Mouse (Mus musculus) kidney, adult 2 months (tissue): Measurements from ENCODE around the gene Arap1. TPM values are rescaled to one million over a fixed set of nuclear protein-coding genes. Genes with fewer than 3 reads are reported as not detected.
A peak's percentile ranks its signal among the peaks of the same experiment; 100 is the strongest.

ENCODE experiments used
- DNase-seq: peaks from one replicate; pipeline ENCODE4 v3.0.0; 2021
- H3K27ac ChIP-seq: fragments of 200-500 bp; 2 replicates; pipeline ENCODE4 v1.5.1; 2012; ENCODE audit warnings: low read depth, low read length, control low read depth, inconsistent platforms; ENCODE audit not compliant: insufficient read depth
- H3K27me3 ChIP-seq: fragments of 200-500 bp; replicated peaks from 2 replicates; pipeline ENCODE4 v1.6.1; 2012; ENCODE audit warnings: mild to moderate bottlenecking, moderate library complexity, low read length, inconsistent platforms; ENCODE audit not compliant: control insufficient read depth, insufficient read depth
- H3K36me3 ChIP-seq: fragments of 200-500 bp; 2 replicates; pipeline ENCODE4 v1.6.1; 2012; ENCODE audit warnings: mild to moderate bottlenecking, moderate library complexity, low read length, inconsistent platforms; ENCODE audit not compliant: control insufficient read depth, insufficient read depth
- H3K4me1 ChIP-seq: fragments of 200-500 bp; 2 replicates; pipeline ENCODE4 v1.6.1; 2011; ENCODE audit warnings: low read length; ENCODE audit not compliant: control insufficient read depth, insufficient read depth
- H3K4me3 ChIP-seq: fragments of 200-500 bp; 2 replicates; pipeline ENCODE4 v1.5.1; 2011; ENCODE audit warnings: mild to moderate bottlenecking, low read depth, low read length, control low read depth; ENCODE audit not compliant: insufficient read depth
- CTCF ChIP-seq: fragments of 200-500 bp; conservative IDR thresholded peaks from 2 replicates; pipeline ENCODE4 v1.5.1; 2011; ENCODE audit warnings: low read depth, mild to moderate bottlenecking, control low read depth, low read length, moderate library complexity, mixed read lengths; ENCODE audit not compliant: insufficient read depth, insufficient read length
- POLR2A ChIP-seq: fragments of 200-500 bp; IDR thresholded peaks from one replicate; pipeline ENCODE4 v1.6.1; 2011; ENCODE audit warnings: low read depth, low read length, control low read depth
- WGBS: fragments of 180-500 bp; shearing (Covaris S2); methylation state at CpG from one replicate; pipeline ENCODE4 v1.1.7; 2018; 5-methylcytosine and 5-hydroxymethylcytosine counted together
- polyA plus RNA-seq: library from polyadenylated mRNA; depleted of rRNA; stranded (reverse); fragments of >200 nt; gene quantifications from 2 replicates; pipeline ENCODE4 v1.2.3, GENCODE M21; 2012

The Arap1 gene
- polyA plus RNA-seq, 1 experiment: 69.7 TPM

DNA sequence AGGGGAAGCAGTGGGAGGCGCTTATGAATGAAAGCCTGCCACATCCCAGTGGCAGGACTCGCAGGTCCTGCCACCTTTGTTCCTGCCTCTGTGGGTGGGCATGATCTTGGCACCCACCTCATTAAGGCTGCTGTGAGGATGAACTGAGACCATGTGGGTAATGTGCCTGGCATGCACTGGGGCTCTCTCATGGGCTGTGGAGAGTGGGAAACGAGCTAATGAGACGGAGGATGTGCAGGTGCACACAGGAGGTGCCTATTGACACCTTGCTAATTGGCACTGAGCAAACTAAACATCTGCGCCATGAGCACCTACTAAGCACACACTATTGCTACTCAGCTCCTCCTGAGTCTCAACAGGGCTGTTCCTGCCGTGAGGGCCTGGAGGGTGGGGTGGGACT lies 87.2 kb downstream of the Arap1 start:
- no peak for TF ChIP-seq POLR2A
- no peak for TF ChIP-seq CTCF
- DNase-seq: no peak
- 59% methylated on average over 6 of the region's 6 CpGs for WGBS
- Histone ChIP-seq H3K4me1 (no peaks in the 10 kb centered on the region), H3K27ac (no peak overlapping the region), H3K27me3 (no peaks in the 10 kb centered on the region), H3K36me3 (no peaks in the 10 kb centered on the region), H3K4me3 (no peak overlapping the region)

GRCm38 (mm10) chr7:101437876-101438275 lies 90.0 kb downstream of the Arap1 start:
- DNase-seq: no peak
- TF ChIP-seq CTCF: no peak
- TF ChIP-seq POLR2A: no peak
- H3K27me3 ChIP-seq: no peaks in the 10 kb centered on the region
- no peak overlapping the region for H3K27ac ChIP-seq
- no peaks in the 10 kb centered on the region for H3K4me1 ChIP-seq
- H3K36me3 ChIP-seq: no peaks in the 10 kb centered on the region
- WGBS: 3% methylated on average over 1 of the region's 1 CpGs
- H3K4me3 ChIP-seq: no peak overlapping the region

DNA sequence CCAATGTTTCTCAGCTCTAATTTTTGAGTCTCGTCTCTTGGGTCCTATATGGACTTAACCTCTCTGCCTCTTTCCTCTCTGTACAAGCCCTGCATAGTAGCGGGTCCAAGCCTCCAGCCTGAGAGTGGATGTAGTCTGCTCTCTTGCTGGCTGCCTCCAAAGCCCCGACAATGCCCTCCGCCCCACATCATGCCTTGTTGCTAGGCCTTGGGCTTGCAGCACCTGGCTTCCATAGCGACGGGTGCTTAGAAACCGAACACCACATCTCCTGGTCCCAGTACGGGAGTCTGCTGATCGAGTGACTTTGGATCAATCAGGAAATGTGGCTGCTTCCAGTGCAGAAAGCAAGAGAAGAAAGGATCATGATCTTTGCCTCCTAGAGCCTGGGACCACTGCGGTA lies 95.2 kb downstream of the Arap1 start:
- TF ChIP-seq CTCF (no peak), POLR2A (no peak)
- 69% methylated on average over 10 of the region's 10 CpGs for WGBS
- no peaks in the 10 kb centered on the region for H3K27me3 ChIP-seq

GRCm38 (mm10) chr7:101444211-101444610 lies 96.3 kb downstream of the Arap1 start:
- no peaks in the 10 kb centered on the region for H3K36me3 ChIP-seq
- 69% methylated on average over 4 of the region's 4 CpGs for WGBS
- no peak overlapping the region for H3K27ac ChIP-seq
- DNase-seq: no peak
- H3K4me3 ChIP-seq: no peak overlapping the region
- H3K4me1 ChIP-seq: no peaks in the 10 kb centered on the region
- no peak for TF ChIP-seq POLR2A
- TF ChIP-seq CTCF: no peak
- no peaks in the 10 kb centered on the region for H3K27me3 ChIP-seq

More for the DNA sequence above, 95.2 kb downstream of the Arap1 start:
- no peaks in the 10 kb centered on the region for H3K36me3 ChIP-seq
- no peaks in the 10 kb centered on the region for H3K4me1 ChIP-seq
- no peak for DNase-seq
- H3K4me3 ChIP-seq: no peak overlapping the region
- H3K27ac ChIP-seq: no peak overlapping the region

DNA sequence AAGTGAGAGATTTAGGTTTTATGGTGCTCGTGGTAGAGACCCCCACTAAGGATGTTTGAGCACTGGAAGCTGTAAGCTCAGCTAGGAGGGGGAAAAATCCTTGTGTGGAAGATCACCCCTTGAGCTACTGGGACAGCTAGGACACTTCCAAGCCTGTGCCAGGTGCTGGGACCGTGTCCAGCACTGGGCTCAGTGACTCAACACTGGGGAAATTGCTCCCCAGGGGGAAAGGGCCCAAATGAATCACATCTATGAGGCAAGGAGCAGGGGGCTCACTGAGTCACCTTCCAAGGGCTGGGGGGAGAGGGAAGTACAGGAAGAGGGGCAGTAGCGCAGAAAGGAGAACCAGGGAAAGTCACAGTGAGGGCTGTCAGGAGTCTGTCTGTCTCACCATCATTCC lies 102.0 kb downstream of the Arap1 start:
- H3K36me3 ChIP-seq: no peaks in the 10 kb centered on the region
- H3K27ac ChIP-seq: no peak overlapping the region
- no peak overlapping the region for H3K4me3 ChIP-seq
- H3K4me1 ChIP-seq: no peaks in the 10 kb centered on the region
- WGBS: 29% methylated on average over 3 of the region's 3 CpGs
- H3K27me3 ChIP-seq: no peaks in the 10 kb centered on the region
- no peak for TF ChIP-seq POLR2A
- TF ChIP-seq CTCF: no peak
- DNase-seq: no peak

DNA sequence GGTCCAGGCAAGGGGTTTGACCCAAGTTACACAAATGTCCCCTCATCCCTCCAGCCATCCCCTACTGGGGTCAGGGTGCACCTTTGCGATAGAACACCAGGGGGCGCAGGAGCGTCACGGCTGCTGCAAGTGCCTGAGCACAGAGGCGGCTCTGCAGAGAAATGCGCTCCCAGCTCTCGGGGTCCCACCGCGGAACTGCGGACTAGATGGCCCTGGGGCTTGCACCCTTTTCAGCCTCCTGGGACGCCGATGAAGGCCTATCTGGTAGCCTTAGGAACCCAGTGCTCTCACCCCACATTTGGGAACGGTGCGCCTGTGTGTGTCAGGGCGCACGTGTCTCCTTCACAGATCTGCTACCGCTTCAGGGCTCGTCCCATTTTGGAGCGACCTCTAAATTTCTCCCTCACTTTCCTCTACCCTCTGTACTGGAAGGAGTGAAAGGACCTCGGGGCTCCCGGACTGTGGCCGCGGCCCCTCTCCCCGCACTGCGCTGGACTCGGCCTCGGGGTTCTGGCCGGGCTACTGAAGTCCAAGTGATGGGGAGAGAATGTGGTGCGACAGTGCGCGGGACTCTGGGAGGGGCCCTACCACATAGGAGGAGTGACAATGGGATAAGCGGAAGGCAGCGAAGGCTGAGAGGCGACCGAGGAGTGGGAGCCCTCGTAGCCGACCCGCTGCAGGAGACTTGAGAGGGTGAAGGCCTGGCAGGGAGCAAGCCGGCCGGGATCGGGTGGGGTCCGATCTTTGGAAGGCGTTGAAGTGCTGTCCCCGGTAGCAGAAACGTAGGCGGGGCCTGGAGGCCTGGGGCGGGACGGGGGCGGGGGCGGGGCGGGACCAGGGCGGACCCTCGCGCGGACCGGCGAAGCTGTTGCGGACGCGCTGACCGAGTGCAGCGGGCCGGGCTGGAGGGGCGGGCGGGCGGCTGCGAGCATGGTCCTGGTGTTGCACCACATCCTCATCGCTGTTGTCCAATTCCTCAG lies 102.8 kb downstream of the Arap1 start:
- Histone ChIP-seq H3K36me3 (no peaks in the 10 kb centered on the region), H3K4me3 (peak overlapping the region; percentile 72), H3K27me3 (no peaks in the 10 kb centered on the region), H3K4me1 (no peaks in the 10 kb centered on the region), H3K27ac (no peak overlapping the region)
- peak; percentile 84 for DNase-seq
- TF ChIP-seq CTCF: peak; percentile 94
- no peak for TF ChIP-seq POLR2A
- 1% methylated on average over 66 of the region's 68 CpGs for WGBS

- TF ChIP-seq POLR2A (no peak), CTCF (no peak)
- no peak for DNase-seq
- Histone ChIP-seq H3K27me3 (no peaks in the 10 kb centered on the region), H3K27ac (peak overlapping the region; percentile 67; the same call in 1 of the 2 replicates), H3K4me3 (peak overlapping the region; percentile 36), H3K4me1 (no peaks in the 10 kb centered on the region), H3K36me3 (no peaks in the 10 kb centered on the region)
- WGBS: 75% methylated on average over 3 of the region's 3 CpGs
These were observed 104.8 kb downstream of the Arap1 start for GRCm38 (mm10) chr7:101452669-101453068.
